Mouse (Mus musculus): ENCODE measurements around the gene Bmp4.

DNA sequence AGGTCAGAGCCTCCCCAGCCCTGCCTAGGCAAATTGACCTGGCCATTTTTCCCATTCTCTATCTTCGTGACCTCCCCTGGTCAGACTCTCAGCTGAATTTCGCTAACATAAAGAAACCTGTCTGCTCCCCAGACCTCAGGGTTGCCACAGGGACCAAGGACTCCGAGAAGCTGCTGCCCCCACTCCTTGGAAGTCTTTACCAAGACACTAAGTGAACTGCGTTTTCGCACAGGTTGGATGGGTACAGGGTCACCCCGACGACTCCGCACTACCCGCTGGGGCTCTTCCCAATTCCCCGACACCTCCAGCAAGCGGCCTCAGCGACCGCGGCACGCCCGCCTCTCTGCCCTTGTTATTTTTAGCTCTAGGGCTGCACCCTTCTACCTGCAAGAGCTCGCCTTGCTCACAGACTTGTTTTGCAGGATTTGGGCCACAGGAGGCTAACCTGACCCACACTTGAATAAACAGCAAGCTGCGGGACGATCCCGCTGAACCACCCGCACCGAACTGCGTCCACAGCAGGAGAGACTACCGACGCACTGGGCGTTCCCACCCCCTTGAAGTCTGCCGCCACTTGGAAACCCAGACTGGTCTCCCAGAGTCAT is 7.7 kb upstream of the Bmp4 start:
- TF ChIP-seq MAX (IDR thresholded peaks at IDR 0.05; ENCODE audit: low read depth) (no peak), MYOD1 (IDR thresholded peaks at IDR 0.05; ENCODE audit: control insufficient read depth in 1 of 3, insufficient read length in 2 of 3, low read depth in 2 of 3) (no peak), POLR2A (IDR thresholded peaks at IDR 0.05; ENCODE audit: insufficient read length, low read depth) (no peak), POLR2AphosphoS2 (IDR thresholded peaks at IDR 0.05; ENCODE audit: insufficient read length, low read depth) (no peak)
